Mouse (Mus musculus): Measurements from ENCODE around the gene Snap91. TPM values are rescaled to one million over a fixed set of nuclear protein-coding genes. Genes with fewer than 3 reads are reported as not detected.

Snap91 gene
- total RNA-seq, 2 experiments from 2014 or later: not detected

- no peak for ATAC-seq (replicated peaks; ENCODE audit: poor library complexity)
Observed at GRCm38 (mm10) chr9:86817673-86818072, 62.8 kb downstream of the Snap91 start.

- ATAC-seq (replicated peaks; ENCODE audit: poor library complexity): no peak
Observed at GRCm38 (mm10) chr9:86814340-86814739, 66.1 kb downstream of the Snap91 start.

- no peak for ATAC-seq (replicated peaks; ENCODE audit: poor library complexity)
Observed at GRCm38 (mm10) chr9:86813327-86813726, 67.1 kb downstream of the Snap91 start.

GRCm38 (mm10) chr9:86810696-86811232, 69.7 kb downstream of the Snap91 start:
- no peak for ATAC-seq (replicated peaks; ENCODE audit: poor library complexity)

- ATAC-seq (replicated peaks; ENCODE audit: poor library complexity): no peak
Observed at GRCm38 (mm10) chr9:86810213-86810612, 70.2 kb downstream of the Snap91 start.

- peak; percentile 71 for ATAC-seq (replicated peaks; ENCODE audit: poor library complexity)
Observed at GRCm38 (mm10) chr9:86800600-86801163, 79.8 kb downstream of the Snap91 start.

- ATAC-seq (replicated peaks; ENCODE audit: poor library complexity): no peak
Observed at GRCm38 (mm10) chr9:86799099-86799498, 81.4 kb downstream of the Snap91 start.

- ATAC-seq (replicated peaks; ENCODE audit: poor library complexity): no peak
Observed at GRCm38 (mm10) chr9:86798686-86799085, 81.8 kb downstream of the Snap91 start.

- no peak for ATAC-seq (replicated peaks; ENCODE audit: poor library complexity)
Observed at GRCm38 (mm10) chr9:86798129-86798528, 82.3 kb downstream of the Snap91 start.

- ATAC-seq (replicated peaks; ENCODE audit: poor library complexity): no peak
Observed at GRCm38 (mm10) chr9:86797553-86797952, 82.9 kb downstream of the Snap91 start.

- ATAC-seq (replicated peaks; ENCODE audit: poor library complexity): no peak
Observed at GRCm38 (mm10) chr9:86795236-86795635, 85.2 kb downstream of the Snap91 start.

GRCm38 (mm10) chr9:86791927-86792326, 88.5 kb downstream of the Snap91 start:
- no peak for ATAC-seq (replicated peaks; ENCODE audit: poor library complexity)

GRCm38 (mm10) chr9:86789186-86789585, 91.3 kb downstream of the Snap91 start:
- ATAC-seq (replicated peaks; ENCODE audit: poor library complexity): no peak

GRCm38 (mm10) chr9:86782836-86783235, 97.6 kb downstream of the Snap91 start:
- ATAC-seq (replicated peaks; ENCODE audit: poor library complexity): no peak

- no peak for ATAC-seq (replicated peaks; ENCODE audit: poor library complexity)
Observed at GRCm38 (mm10) chr9:86781426-86781825, 99.0 kb downstream of the Snap91 start.

- ATAC-seq (replicated peaks; ENCODE audit: poor library complexity): no peak
Observed at GRCm38 (mm10) chr9:86778212-86778611, 102.2 kb downstream of the Snap91 start.

- ATAC-seq (replicated peaks; ENCODE audit: poor library complexity): no peak
Observed at GRCm38 (mm10) chr9:86777309-86777708, 103.1 kb downstream of the Snap91 start.

GRCm38 (mm10) chr9:86775374-86775773, 105.1 kb downstream of the Snap91 start:
- ATAC-seq (replicated peaks; ENCODE audit: poor library complexity): no peak

- ATAC-seq (replicated peaks; ENCODE audit: poor library complexity): no peak
Observed at GRCm38 (mm10) chr9:86773996-86774395, 106.5 kb downstream of the Snap91 start.

GRCm38 (mm10) chr9:86772897-86773296, 107.6 kb downstream of the Snap91 start:
- ATAC-seq (replicated peaks; ENCODE audit: poor library complexity): no peak

- ATAC-seq (replicated peaks; ENCODE audit: poor library complexity): no peak
Observed at GRCm38 (mm10) chr9:86766991-86767390, 113.5 kb downstream of the Snap91 start.

- no peak for ATAC-seq (replicated peaks; ENCODE audit: poor library complexity)
Observed at GRCm38 (mm10) chr9:86764002-86764401, 116.5 kb downstream of the Snap91 start.

Data from megakaryocyte progenitor cell, adult 5-6 weeks (primary cell).